Mouse (Mus musculus): ENCODE results near the gene Gm10964.
"Not testable (repeated sequence)": the region's sequence is repeated elsewhere in the genome, so short reads cannot be mapped to it uniquely, and the experiment has no call there.

The Gm10964 gene

GRCm38 (mm10) chr3:103774009-103774408 is 34.8 kb downstream of the Gm10964 start:
- DNase-seq (ENCODE audit: extremely low spot score, low read depth, low spot score), result no peak

DNA sequence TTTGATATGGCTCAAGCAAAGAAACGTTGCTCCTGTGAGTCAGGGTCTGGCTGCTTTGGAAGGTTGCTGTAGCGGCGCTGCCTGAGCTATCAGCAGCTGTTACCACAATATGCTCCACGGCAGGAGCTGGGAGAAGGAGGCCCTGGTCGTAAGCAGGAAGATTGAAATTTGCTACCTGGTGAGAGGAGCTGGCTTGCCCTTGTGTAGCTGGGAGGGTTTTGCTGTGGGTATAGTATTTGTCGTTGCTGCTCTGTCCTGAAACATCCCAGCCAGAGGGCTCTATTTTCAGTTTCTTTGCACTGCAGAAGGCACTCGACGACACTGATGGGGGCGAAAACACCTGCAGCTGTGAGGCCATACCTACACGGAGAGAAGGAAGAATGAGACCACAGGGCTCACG is 38.8 kb downstream of the Gm10964 start:
- no peak for DNase-seq (ENCODE audit: extremely low spot score, low read depth, low spot score)

- no peak for DNase-seq (ENCODE audit: extremely low spot score, low read depth, low spot score)
These were observed 39.5 kb downstream of the Gm10964 start for GRCm38 (mm10) chr3:103778660-103779059.

GRCm38 (mm10) chr3:103779183-103779582 is 40.0 kb downstream of the Gm10964 start:
- DNase-seq (ENCODE audit: extremely low spot score, low read depth, low spot score), result no peak

DNA sequence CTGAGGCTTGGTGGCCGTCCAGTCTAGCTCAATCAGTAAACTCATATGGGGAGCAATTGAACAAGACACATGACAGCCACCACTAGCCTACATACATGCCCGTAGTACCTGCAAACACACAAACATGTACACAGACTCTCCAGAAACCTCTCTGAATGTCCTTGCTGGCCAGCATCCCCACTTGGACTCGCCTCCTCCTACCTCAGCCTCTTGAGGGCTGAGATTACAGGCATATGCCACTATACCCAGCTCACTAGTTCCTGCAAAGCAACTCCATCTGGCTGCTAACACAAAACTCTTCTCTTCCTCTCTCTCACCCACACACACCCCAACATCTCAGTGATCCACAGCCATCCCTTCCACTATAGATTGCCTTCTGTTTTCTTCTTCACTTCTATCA is 41.1 kb downstream of the Gm10964 start:
- DNase-seq (ENCODE audit: extremely low spot score, low read depth, low spot score), result no peak

GRCm38 (mm10) chr3:103780777-103781176 is 41.6 kb downstream of the Gm10964 start:
- DNase-seq (ENCODE audit: extremely low spot score, low read depth, low spot score), result no peak

- no peak for DNase-seq (ENCODE audit: extremely low spot score, low read depth, low spot score)
These were observed 43.9 kb downstream of the Gm10964 start for GRCm38 (mm10) chr3:103782844-103783609.

DNA sequence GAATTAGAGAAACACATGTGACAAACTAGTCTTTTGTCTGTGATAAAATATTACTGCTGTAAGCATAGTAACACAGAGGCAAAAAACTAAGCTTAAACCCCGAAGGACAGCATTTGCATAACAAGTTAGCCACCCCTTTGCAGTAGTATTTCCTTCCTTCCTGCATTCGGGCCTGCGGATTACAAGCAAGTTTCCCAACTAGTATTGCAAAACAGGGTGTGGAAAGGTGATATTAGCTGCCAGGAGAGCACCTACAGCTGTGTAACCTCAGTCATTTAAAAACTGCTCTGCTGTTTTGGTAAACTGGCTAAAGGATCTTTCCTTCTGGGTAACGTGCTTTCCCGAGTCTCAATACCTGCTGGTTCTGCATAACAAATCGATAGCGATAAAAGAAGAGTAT is 48.1 kb downstream of the Gm10964 start:
- DNase-seq (ENCODE audit: extremely low spot score, low read depth, low spot score), result no peak

DNA sequence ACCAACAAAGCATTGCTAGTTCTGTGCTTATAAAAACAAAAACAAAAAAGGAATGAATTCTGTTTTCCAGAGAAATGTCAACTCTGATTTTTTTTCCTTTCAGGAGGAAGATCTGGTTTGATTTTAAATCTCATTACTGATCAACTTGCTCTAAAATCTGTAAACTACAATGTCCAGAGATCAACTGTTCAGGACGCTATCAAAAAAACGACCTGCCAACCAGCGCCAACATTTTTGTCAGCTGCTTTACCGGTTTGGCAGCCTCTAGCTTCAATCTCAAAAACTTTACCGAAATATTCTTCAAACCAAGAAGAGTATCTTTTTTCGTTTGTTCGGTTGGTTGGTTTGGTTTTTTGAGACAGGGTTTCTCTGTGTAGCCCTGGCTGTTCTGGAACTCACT is 49.9 kb downstream of the Gm10964 start:
- no peak for DNase-seq (ENCODE audit: extremely low spot score, low read depth, low spot score)

GRCm38 (mm10) chr3:103789891-103790345 is 50.8 kb downstream of the Gm10964 start:
- no peak for DNase-seq (ENCODE audit: extremely low spot score, low read depth, low spot score)

DNA sequence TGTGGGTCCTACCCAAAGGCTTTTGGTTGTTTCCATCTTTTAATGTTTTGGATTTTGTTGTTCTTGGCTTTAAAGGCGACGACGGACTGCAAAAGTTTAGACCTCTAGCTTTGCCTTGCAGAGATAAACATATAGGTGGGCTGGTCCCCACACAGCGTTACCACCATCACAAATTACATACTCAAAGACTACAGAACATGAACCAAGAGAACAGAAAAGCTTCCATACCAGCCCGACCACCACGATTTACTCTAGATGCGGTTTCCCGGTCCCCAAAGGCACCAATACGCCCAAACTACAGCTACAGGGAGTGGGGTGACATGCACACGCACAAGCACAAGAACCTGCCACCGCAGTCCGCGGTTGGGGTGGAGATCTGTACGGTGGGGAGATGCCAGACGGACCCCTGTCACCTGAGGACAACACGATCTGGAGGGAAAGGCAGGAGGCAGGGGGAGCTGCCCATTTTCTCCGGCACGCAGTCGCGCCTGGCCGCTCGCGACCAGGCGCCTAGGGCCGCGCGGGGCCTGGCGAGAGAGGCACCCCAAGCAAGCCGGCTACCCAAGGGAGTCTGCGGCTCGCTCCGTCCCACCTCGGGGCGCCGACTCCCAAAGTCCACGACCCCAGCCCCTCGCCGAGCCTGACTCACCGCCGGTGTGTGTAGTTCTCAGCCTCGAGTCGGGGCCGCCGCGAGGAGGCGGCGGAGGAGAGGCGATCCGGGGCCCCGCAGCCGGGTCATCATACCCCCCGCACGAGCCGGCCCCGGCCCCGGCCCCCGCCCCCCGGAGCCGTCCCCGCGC is 51.4 kb downstream of the Gm10964 start:
- no peak for DNase-seq (ENCODE audit: extremely low spot score, low read depth, low spot score)

DNA sequence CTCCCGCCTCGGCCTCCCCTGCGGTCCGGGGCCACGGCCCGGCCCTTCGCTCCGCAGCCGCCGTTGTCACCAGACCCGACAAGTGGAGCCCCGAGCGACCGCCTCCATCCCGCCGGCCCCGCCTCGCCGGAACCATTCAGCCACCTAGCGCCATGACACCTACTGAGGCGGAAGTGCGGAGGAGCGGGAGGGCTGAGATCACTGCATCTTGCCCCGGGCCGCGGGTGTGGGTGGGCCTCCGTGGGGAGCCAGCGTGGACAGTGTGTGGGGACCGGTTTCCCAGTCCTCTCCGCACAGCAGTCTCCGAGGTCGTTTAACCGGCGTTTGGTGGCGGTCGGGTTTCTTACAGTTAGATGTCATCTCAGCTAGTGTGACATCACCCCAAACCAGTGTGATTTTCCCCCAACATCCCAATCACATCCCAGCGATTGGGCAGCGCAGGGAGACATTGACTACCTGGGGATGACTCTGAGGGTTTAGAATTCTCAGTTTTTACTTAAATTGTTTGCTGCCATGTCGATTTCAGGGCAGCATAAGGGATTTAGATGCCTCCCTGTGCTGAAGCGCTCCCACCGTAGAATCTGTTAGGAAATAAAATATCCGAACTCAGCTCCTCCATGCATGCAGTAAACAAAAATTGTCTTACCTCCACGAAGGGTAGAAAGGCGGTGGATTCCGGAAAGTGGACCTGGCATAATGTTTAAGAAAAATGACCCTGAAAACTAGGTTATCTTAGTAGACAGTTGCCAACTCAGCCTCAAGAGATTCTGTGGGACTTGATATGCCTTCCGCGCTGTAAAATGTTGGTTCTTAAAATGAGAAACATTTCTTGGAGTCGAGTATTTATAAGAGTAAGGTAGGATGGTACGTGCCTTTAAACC is 52.3 kb downstream of the Gm10964 start, which contains the start of gene Hipk1:
Gene Hipk1 (minus strand): TSS at position 334 of the 881 bp plus-strand sequence.
- peak; percentile 26 for DNase-seq (ENCODE audit: extremely low spot score, low read depth, low spot score)

DNA sequence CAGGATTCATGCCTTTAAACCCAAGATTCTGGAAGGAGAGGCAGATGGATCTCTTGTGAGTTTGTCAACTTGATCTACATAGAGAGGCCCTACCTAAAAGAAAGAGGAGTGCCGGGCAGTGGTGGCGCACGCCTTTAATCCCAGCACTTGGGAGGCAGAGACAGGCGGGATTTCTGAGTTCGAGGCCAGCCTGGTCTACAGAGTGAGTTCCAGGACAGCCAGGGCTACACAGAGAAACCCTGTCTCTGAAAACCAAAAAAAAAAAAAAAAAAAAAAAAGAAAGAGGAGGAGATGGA is 52.9 kb downstream of the Gm10964 start:
- not testable (repeated sequence) for DNase-seq (ENCODE audit: extremely low spot score, low read depth, low spot score)

- DNase-seq (ENCODE audit: extremely low spot score, low read depth, low spot score), result no peak
These were observed 53.4 kb downstream of the Gm10964 start for GRCm38 (mm10) chr3:103792566-103792965.
